Mouse (Mus musculus) lung, postnatal 0 days (tissue): ENCODE data around the gene Shisa6.

ENCODE experiments used
- CTCF ChIP-seq: IDR thresholded peaks from 2 replicates; pipeline ENCODE4 v1.5.1; 2016; ENCODE audit warnings: antibody characterized with exemption, mild to moderate bottlenecking
- EP300 ChIP-seq: IDR thresholded peaks from 2 replicates; pipeline ENCODE4 v1.6.1; 2016; ENCODE audit warnings: antibody characterized with exemption, mild to moderate bottlenecking, control low read depth

DNA sequence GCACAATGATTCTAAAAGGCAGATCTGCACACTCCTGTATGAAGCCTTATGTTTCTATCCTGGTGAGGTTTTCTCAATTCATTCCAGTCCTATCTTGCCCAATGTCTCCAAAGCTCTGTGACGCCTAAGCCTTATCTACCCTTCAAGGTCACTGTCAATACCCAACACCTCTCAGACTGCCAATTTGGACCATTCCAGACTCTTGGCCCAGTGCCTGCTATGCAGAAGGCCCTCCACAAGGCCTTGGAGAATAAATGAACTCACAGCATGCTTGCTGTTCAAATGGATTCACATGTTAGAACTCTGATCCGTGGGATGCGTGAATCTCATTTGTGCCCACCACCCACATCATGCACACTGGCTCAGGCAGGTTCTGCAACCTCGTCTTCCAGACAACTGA, 38.0 kb downstream of the Shisa6 start:
- TF ChIP-seq EP300: no peak
- no peak for TF ChIP-seq CTCF
